Mouse (Mus musculus) G1E (cell line): Measurements from ENCODE around the gene Cmip.

Source experiments
- CTCF ChIP-seq: IDR thresholded peaks from 2 replicates; pipeline ENCODE4 v1.5.1; 2012; ENCODE audit warnings: low read depth, low read length, inconsistent platforms, mixed read lengths
- GATA1 ChIP-seq: IDR thresholded peaks from 2 replicates; pipeline ENCODE4 v1.6.1; 2012; ENCODE audit warnings: borderline replicate concordance, low read length, inconsistent platforms, mixed read lengths
- GATA2 ChIP-seq: IDR thresholded peaks from 2 replicates; pipeline ENCODE4 v1.6.1; 2012; ENCODE audit warnings: low read depth, low read length, inconsistent platforms, borderline replicate concordance
- POLR2AphosphoS5 ChIP-seq: IDR thresholded peaks from 2 replicates; pipeline ENCODE4 v1.6.1; 2012; ENCODE audit warnings: low read depth, low read length, inconsistent platforms; ENCODE audit not compliant: insufficient replicate concordance
- TAL1 ChIP-seq: conservative IDR thresholded peaks from 2 replicates; pipeline ENCODE4 v1.6.1; 2012; ENCODE audit warnings: low read depth, low read length, inconsistent platforms, mixed read lengths

GRCm38 (mm10) chr8:117455701-117456100 lies 198.8 kb downstream of the Cmip start:
- TF ChIP-seq CTCF (no peak), GATA1 (no peak), POLR2AphosphoS5 (no peak), TAL1 (no peak), GATA2 (no peak)
